Mouse (Mus musculus) stomach, postnatal 0 days (tissue): Measurements from ENCODE around the gene Sik3. TPM values are rescaled to one million over a fixed set of nuclear protein-coding genes. Genes with fewer than 3 reads are reported as not detected.

ENCODE experiments used
- ATAC-seq: fragments of 200-750 bp; cut with Nextera tagmentation; 2 replicates; pipeline ENCODE4 v1.8.0; 2017; ENCODE audit not compliant: low FRiP score, low TSS enrichment
- DNase-seq: peaks from one replicate; pipeline ENCODE4 v3.0.0-alpha.2; 2016; ENCODE audit warnings: low spot score
- H3K27ac ChIP-seq: fragments of 300-500 bp; sonication (generic); replicated peaks from 2 replicates; pipeline ENCODE4 v1.5.1; 2014; ENCODE audit warnings: mild to moderate bottlenecking, control low read depth
- H3K27me3 ChIP-seq: fragments of 300-500 bp; sonication (generic); 2 replicates; pipeline ENCODE4 v1.6.1; 2014; ENCODE audit warnings: low read length; ENCODE audit not compliant: control insufficient read depth, insufficient read depth
- H3K36me3 ChIP-seq: fragments of 300-500 bp; sonication (generic); 2 replicates; pipeline ENCODE4 v1.6.1; 2014; ENCODE audit warnings: low read length, mixed read lengths; ENCODE audit not compliant: control insufficient read depth, insufficient read depth
- H3K4me1 ChIP-seq: fragments of 300-500 bp; sonication (generic); replicated peaks from 2 replicates; pipeline ENCODE4 v1.6.1; 2014; ENCODE audit warnings: antibody characterized with exemption; ENCODE audit not compliant: control insufficient read depth, insufficient read depth
- H3K4me2 ChIP-seq: fragments of 300-500 bp; sonication (generic); replicated peaks from 2 replicates; pipeline ENCODE4 v1.6.1; 2014; ENCODE audit warnings: low read depth, mild to moderate bottlenecking, control low read depth, moderate library complexity
- H3K4me3 ChIP-seq: fragments of 300-500 bp; sonication (generic); 2 replicates; pipeline ENCODE4 v1.5.1; 2014; ENCODE audit warnings: low read depth, low read length, control low read depth
- H3K9ac ChIP-seq: fragments of 300-500 bp; sonication (generic); 2 replicates; pipeline ENCODE4 v1.6.1; 2014; ENCODE audit warnings: mild to moderate bottlenecking, low read length, control low read depth, mixed read lengths
- H3K9me3 ChIP-seq: fragments of 300-500 bp; sonication (generic); 2 replicates; pipeline ENCODE4 v1.6.1; 2016; ENCODE audit warnings: low read length; ENCODE audit not compliant: control insufficient read depth
- CTCF ChIP-seq: IDR thresholded peaks from 2 replicates; pipeline ENCODE4 v1.5.1; 2016; ENCODE audit warnings: antibody characterized with exemption, low read depth, mild to moderate bottlenecking, moderate library complexity
- EP300 ChIP-seq: optimal IDR thresholded peaks from 2 replicates; pipeline ENCODE3; 2016; ENCODE audit warnings: antibody characterized with exemption
- WGBS: fragments of 180-500 bp; shearing (Covaris S2); extraction: QIAGEN DNeasy Blood & Tissue Kit; methylation state at CpG from one replicate; pipeline ENCODE4 v1.1.7; 2014; 5-methylcytosine and 5-hydroxymethylcytosine counted together
- polyA plus RNA-seq: library from polyadenylated mRNA; unstranded; fragments of >200 nt; fragmentation: Nextera tagmentation; extraction: Ambion mirVana; gene quantifications from 2 replicates; pipeline ENCODE4 v1.2.1, GENCODE M21; 2015

Gene Sik3
- polyA plus RNA-seq, 1 experiment from 2014 or later, result 6.8 TPM

GRCm38 (mm10) chr9:46257546-46257945 lies 244.9 kb downstream of the Sik3 start:
- no peak overlapping the region for H3K9ac ChIP-seq
- ATAC-seq (no peak), DNase-seq (no peak)
- no peaks in the 10 kb centered on the region for H3K4me1 ChIP-seq
- WGBS, result 91% methylated on average over 3 of the region's 3 CpGs
- no peaks in the 10 kb centered on the region for H3K9me3 ChIP-seq
- no peak overlapping the region for H3K4me3 ChIP-seq
- no peak for TF ChIP-seq CTCF
- no peak for TF ChIP-seq EP300
- no peaks in the 10 kb centered on the region for H3K27me3 ChIP-seq
- H3K36me3 ChIP-seq, result no peaks in the 10 kb centered on the region
- H3K4me2 ChIP-seq, result no peak overlapping the region
- no peak overlapping the region for H3K27ac ChIP-seq

GRCm38 (mm10) chr9:46259111-46259510 lies 246.5 kb downstream of the Sik3 start:
- WGBS, result 89% methylated on average over 6 of the region's 6 CpGs
- Histone ChIP-seq H3K4me2 (no peak overlapping the region), H3K36me3 (no peaks in the 10 kb centered on the region), H3K9ac (no peak overlapping the region), H3K4me3 (no peak overlapping the region), H3K9me3 (no peaks in the 10 kb centered on the region), H3K27ac (no peak overlapping the region), H3K4me1 (no peaks in the 10 kb centered on the region), H3K27me3 (no peaks in the 10 kb centered on the region)
- TF ChIP-seq EP300, result no peak
- no peak for TF ChIP-seq CTCF
- ATAC-seq, result no peak
- no peak for DNase-seq

GRCm38 (mm10) chr9:46261131-46261530 lies 248.5 kb downstream of the Sik3 start:
- Histone ChIP-seq H3K27ac (no peak overlapping the region), H3K9ac (no peak overlapping the region), H3K36me3 (no peaks in the 10 kb centered on the region), H3K4me2 (no peak overlapping the region), H3K4me1 (no peaks in the 10 kb centered on the region), H3K9me3 (no peaks in the 10 kb centered on the region), H3K4me3 (no peak overlapping the region), H3K27me3 (no peaks in the 10 kb centered on the region)
- no peak for TF ChIP-seq EP300
- 79% methylated on average over 7 of the region's 7 CpGs for WGBS
- ATAC-seq (no peak), DNase-seq (no peak)

- H3K4me2 ChIP-seq, result no peak within 1 kb of the TSS
- 41% methylated on average over 7 of the region's 7 CpGs for WGBS
- no peak for TF ChIP-seq CTCF
- TF ChIP-seq EP300, result no peak
- H3K9me3 ChIP-seq, result no peaks in the 10 kb centered on the region
- H3K4me3 ChIP-seq, result no peak within 1 kb of the TSS
- H3K27me3 ChIP-seq, result no peaks in the 10 kb centered on the region
- no peak within 1 kb of the TSS for H3K9ac ChIP-seq
- DNase-seq (no peak), ATAC-seq (no peak)
- H3K4me1 ChIP-seq, result no peaks in the 10 kb centered on the region
- no peak within 1 kb of the TSS for H3K27ac ChIP-seq
- H3K36me3 ChIP-seq, result no peaks in the 10 kb centered on the region
Observed at GRCm38 (mm10) chr9:46268343-46268873, 255.8 kb downstream of the Sik3 start, which contains the start of gene Apoa5. Gene Apoa5 (plus strand): TSS chr9:46268633.

- H3K4me2 ChIP-seq, result no peak overlapping the region
- H3K27ac ChIP-seq, result no peak overlapping the region
- H3K36me3 ChIP-seq, result no peaks in the 10 kb centered on the region
- no peaks in the 10 kb centered on the region for H3K27me3 ChIP-seq
- DNase-seq (no peak), ATAC-seq (no peak)
- 93% methylated on average over 5 of the region's 5 CpGs for WGBS
- H3K4me3 ChIP-seq, result no peak overlapping the region
- TF ChIP-seq EP300, result no peak
- no peaks in the 10 kb centered on the region; the same call in 1 of the 2 replicates for H3K4me1 ChIP-seq
- no peak overlapping the region for H3K9ac ChIP-seq
- H3K9me3 ChIP-seq, result no peaks in the 10 kb centered on the region
Observed at GRCm38 (mm10) chr9:46269125-46269524, 256.5 kb downstream of the Sik3 start.

GRCm38 (mm10) chr9:46270782-46271181 lies 258.2 kb downstream of the Sik3 start:
- Histone ChIP-seq H3K36me3 (peaks cover 3% of the 10 kb centered on the region), H3K27ac (no peak overlapping the region), H3K9me3 (no peaks in the 10 kb centered on the region), H3K4me2 (no peak overlapping the region), H3K4me3 (no peak overlapping the region), H3K27me3 (no peaks in the 10 kb centered on the region), H3K9ac (no peak overlapping the region), H3K4me1 (no peaks in the 10 kb centered on the region; the same call in 1 of the 2 replicates)
- no peak for TF ChIP-seq CTCF
- TF ChIP-seq EP300, result no peak
- ATAC-seq, result no peak
- no peak for DNase-seq
- WGBS, result 89% methylated on average over 4 of the region's 4 CpGs
